Mouse (Mus musculus) heart, postnatal 36 days (tissue): ENCODE data around the gene Neurl1b. TPM values are rescaled to one million over a fixed set of nuclear protein-coding genes. Genes with fewer than 3 reads are reported as not detected.

ENCODE experiments used
- DNase-seq, 2 experiments: peaks; one replicate each; pipeline ENCODE4 v3.0.0; 2021 to 2022
- intact Hi-C: fragments of 180-260 bp; cut with DNase I; formaldehyde crosslinking; loops from one replicate; pipeline ENCODE4 v1.15.1; 2025
- total RNA-seq, 2 experiments: library from RNA; stranded (reverse); gene quantifications; 2 replicates each; pipeline ENCODE4 v1.2.3; 2021

Neurl1b gene
- total RNA-seq, 2 experiments from 2014 or later: 5.2 to 6.3 TPM

DNA sequence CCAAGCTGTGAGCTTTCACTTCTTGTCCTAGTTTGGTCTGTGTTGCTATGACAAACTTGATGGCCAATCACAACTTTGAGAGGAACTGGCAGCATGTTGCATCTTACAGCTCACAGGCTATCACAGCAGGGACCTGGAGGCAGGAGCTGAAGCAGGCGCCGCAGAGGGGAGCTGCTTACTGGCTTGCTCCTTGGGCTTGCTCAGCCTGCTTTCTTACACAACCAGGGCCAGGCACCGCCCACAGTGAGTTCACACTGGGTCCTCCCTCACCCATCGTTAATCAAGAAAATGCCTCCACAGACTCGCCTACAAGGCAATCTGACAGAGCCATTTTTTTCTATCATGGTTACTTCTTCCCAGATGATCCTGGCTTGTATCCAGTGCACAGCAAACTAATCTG is 72.6 kb downstream of the Neurl1b start:
- intact Hi-C loops: no loop called here
- DNase-seq: peak in 1 of 2 experiments; percentile 38

DNA sequence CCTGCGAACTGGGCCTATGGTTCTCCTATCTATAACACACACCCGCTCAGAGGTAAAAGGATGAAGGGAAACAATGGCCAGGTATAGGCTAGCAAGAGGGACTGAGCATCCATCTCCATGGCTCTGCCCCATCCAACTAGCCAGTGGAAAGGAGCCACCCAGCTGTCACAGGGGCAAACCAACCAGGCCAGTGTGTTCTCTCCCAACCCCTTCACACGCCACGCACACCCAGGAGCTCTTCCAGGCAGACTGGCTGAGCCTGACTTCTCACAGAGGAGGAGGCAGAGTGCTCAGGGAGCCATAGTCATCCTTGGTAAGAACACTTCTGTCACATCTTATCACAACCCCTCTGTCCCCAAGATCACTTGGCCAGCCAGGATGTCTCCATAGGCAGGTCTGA is 73.3 kb downstream of the Neurl1b start:
- intact Hi-C loops: no loop called here

DNA sequence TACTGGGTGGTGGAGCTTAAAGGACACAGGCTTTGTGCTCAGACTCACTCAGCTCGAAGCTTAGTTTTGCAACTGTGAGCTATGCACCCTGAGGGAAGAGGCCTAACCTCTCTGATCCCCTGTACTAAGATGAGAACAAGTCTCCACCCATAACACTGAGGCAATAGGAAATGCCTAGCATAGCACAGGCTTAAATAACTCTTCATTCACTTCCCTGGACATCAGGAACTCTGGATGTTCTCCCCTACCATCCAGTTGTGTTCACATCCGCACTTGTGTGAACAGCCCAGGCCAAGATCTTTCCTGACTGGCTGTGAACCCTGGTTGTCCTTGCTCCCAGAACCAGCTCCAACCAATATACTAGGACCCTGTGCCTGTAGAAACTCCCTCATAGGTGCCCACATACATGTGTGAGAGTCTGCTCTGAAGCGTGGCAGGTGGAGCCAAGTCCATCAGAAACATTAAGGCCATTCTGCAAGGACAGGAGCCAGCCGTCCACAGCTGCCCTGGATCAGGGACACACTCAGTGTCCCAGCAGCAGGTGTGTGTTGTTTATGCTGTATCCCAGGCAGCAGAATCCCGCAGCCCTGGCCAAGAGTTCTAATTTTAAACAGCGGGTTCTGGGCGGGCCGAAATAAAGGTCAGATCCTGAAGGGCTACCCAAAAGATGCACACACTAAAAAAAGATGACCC is 74.2 kb downstream of the Neurl1b start:
- intact Hi-C loops: no loop called here
- DNase-seq: peak; percentile 65 to 76

More for the DNA sequence above, 73.3 kb downstream of the Neurl1b start:
- no peak for DNase-seq

DNA sequence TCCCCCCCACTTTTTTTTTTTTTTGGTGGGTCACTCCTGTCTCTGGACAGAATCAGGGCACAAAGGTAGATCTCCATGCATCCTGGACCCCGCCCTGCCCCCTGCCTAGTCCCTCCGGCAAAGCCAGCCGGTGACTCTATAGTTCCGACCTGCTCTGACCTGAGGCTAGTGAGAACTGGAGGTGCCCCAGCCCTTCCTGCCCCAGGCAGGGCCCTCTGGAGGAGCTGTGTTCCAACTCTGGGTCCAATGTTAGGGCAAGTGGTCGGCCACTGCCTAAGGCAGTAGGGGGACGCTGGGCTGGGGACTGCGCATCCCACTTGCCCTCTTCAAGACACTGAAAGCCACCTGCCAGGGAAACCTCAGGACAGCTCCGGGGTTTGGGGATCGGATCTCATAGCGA is 75.4 kb downstream of the Neurl1b start:
- no peak for DNase-seq
- intact Hi-C loops: no loop called here

DNA sequence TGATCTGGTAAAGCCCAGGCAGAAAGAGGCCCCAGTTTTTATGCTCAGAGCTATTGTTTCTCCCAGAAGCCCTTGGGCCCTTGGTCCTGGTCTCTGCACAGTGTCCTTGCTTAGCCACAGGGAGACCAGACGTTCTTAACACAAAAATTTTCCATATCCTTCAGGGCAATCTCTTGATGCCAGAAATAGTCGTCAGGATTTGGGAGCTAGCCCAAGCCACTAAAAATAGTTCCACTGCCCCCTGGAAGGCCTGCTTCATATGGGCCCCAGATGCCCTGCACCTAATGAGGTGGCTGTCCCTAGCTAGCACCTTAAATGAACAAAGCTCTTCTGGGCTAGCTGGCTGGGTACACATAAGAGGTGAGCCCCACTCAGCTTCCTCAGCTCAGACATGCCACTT is 76.3 kb downstream of the Neurl1b start:
- intact Hi-C loops: loop anchor here (1.0 kb wide), 1 partner anchor 13 kb away; no protein-coding TSS in a partner anchor
- peak in 1 of 2 experiments; percentile 75 for DNase-seq

DNA sequence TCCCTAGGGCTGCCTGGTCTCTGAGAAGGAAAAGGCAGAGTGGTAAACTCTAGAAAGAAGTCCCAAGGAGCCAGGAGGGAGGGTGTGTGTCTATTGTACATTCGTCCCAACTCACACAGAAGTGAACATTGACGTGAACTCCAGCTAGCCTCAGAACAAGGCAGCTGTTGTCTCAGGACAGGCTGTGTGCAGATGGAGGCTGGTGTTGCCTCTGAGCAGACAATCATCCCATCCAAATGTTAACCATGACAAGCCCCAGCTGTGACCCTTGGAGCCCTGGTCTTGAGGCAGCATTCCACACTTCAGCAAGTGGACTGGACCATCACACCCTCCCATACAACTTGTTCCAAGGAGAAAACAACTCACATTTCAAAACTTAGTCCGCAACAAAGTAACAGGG is 77.6 kb downstream of the Neurl1b start:
- DNase-seq: peak in 1 of 2 experiments; percentile 50
- intact Hi-C loops: no loop called here

DNA sequence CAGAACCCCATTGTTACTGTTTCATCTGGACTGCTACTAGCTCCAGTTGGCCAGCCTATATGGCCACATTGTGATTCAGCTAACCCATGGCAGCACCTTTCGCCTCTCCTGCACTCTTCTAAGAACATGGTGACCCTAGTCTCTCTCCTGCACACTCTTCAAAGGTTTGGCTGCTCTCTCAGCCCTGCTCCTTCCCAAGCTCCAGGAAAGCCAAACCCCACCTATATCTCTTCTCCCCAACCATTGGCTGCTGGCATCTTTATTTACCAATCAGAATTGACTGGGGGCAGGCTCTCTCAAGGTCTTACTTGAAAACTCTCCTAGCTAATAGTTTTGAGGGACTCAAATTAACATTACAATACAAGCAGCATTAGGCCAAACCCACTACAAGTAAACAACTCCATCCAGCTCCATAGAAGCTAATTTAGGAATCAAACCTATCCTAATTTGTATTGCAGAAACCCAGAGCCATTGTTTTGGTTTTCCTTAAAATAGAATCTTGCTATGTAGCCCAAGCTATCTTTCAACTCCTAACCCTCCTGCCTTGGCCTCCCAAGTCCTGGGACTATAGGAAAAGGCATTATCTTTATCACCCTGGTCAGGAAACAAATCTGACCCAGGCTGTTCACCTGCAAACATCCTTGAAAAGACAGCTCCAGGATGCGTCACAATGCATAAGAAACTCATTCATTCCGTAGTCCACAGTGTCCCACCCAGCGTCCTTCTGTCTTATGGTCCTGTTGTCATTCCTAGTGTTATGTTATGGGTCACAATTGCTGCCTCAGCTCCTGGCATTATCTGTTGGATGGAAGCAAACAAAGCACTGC is 80.2 kb downstream of the Neurl1b start:
- intact Hi-C loops: no loop called here
- DNase-seq: no peak

Other genes starting within 250 kb of the Neurl1b start
- not detected for gene Pdia2, start 215.7 kb upstream of the Neurl1b start, total RNA-seq
- gene Rgs11, start 211.9 kb upstream of the Neurl1b start, total RNA-seq: 1 to 10 TPM in 1 of 2 experiments, under 1 TPM in 1; 0.19 to 1.4 TPM
- gene Arhgdig, start 207.0 kb upstream of the Neurl1b start, total RNA-seq: under 1 TPM in 1 of 2 experiments, not detected in 1; 0.31 TPM
- 100 to 1,000 TPM; 128 to 142 TPM for gene Fam234a, start 170.6 kb upstream of the Neurl1b start, total RNA-seq
- 10 to 100 TPM; 14.3 to 15.3 TPM for gene Luc7l, start 161.9 kb upstream of the Neurl1b start, total RNA-seq
- gene Ergic1, start 146.7 kb downstream of the Neurl1b start, total RNA-seq: 10 to 100 TPM; 47.5 to 56.2 TPM
- gene Dusp1, start 147.3 kb downstream of the Neurl1b start, total RNA-seq: 100 to 1,000 TPM in 1 of 2 experiments, 10 to 100 TPM in 1; 49.6 to 105 TPM
- 10 to 100 TPM; 58.6 to 68.7 TPM for gene Atp6v0e, start 248.4 kb downstream of the Neurl1b start, total RNA-seq